Mouse (Mus musculus): Measurements from ENCODE around the gene Dyrk1a. TPM values are rescaled to one million over a fixed set of nuclear protein-coding genes. Genes with fewer than 3 reads are reported as not detected.

The Dyrk1a gene
- polyA plus RNA-seq, 1 experiment from 2014 or later, result 7.8 TPM

- WGBS, result 65% methylated on average over 6 of the region's 6 CpGs
- no peaks in the 10 kb centered on the region for H3K36me3 ChIP-seq (ENCODE audit: control insufficient read depth, insufficient read depth)
- H3K9ac ChIP-seq (ENCODE audit: low read length), result no peak overlapping the region
- ATAC-seq (replicated peaks; ENCODE audit: extremely low read depth, insufficient read depth, low FRiP score), result no peak
- no peaks in the 10 kb centered on the region for H3K9me3 ChIP-seq (replicated peaks; ENCODE audit: control insufficient read depth, low read length)
- no peak overlapping the region for H3K4me3 ChIP-seq (ENCODE audit: low read length)
- H3K27me3 ChIP-seq (ENCODE audit: control insufficient read depth, insufficient read depth, low read length), result no peaks in the 10 kb centered on the region
- no peak overlapping the region for H3K4me2 ChIP-seq (ENCODE audit: low read depth, low read length)
- H3K4me1 ChIP-seq (ENCODE audit: control insufficient read depth, insufficient read depth, low read length), result peaks cover 36% of the 10 kb centered on the region
- no peak overlapping the region for H3K27ac ChIP-seq (ENCODE audit: low read length)
Observed at GRCm38 (mm10) chr16:94655083-94655482, 85.3 kb downstream of the Dyrk1a start.

- H3K4me2 ChIP-seq (ENCODE audit: low read depth, low read length), result no peak overlapping the region
- peaks cover 31% of the 10 kb centered on the region for H3K4me1 ChIP-seq (ENCODE audit: control insufficient read depth, insufficient read depth, low read length)
- H3K9me3 ChIP-seq (replicated peaks; ENCODE audit: control insufficient read depth, low read length), result no peaks in the 10 kb centered on the region
- 52% methylated on average over 7 of the region's 7 CpGs for WGBS
- H3K27ac ChIP-seq (ENCODE audit: low read length), result peak overlapping the region; percentile 43
- H3K4me3 ChIP-seq (ENCODE audit: low read length), result no peak overlapping the region
- H3K27me3 ChIP-seq (ENCODE audit: control insufficient read depth, insufficient read depth, low read length), result no peaks in the 10 kb centered on the region
- no peak for ATAC-seq (replicated peaks; ENCODE audit: extremely low read depth, insufficient read depth, low FRiP score)
- peaks cover 5% of the 10 kb centered on the region; the same call in 1 of the 2 replicates for H3K36me3 ChIP-seq (ENCODE audit: control insufficient read depth, insufficient read depth)
- H3K9ac ChIP-seq (ENCODE audit: low read length), result 0 out of 2 replicates have a peak overlapping the region, but pooled peaks have one; percentile 34
Observed at GRCm38 (mm10) chr16:94656891-94657290, 87.1 kb downstream of the Dyrk1a start.

- H3K9ac ChIP-seq (ENCODE audit: low read length), result no peak overlapping the region
- peaks cover 5% of the 10 kb centered on the region; the same call in 1 of the 2 replicates for H3K36me3 ChIP-seq (ENCODE audit: control insufficient read depth, insufficient read depth)
- H3K4me1 ChIP-seq (ENCODE audit: control insufficient read depth, insufficient read depth, low read length), result peaks cover 20% of the 10 kb centered on the region
- H3K27me3 ChIP-seq (ENCODE audit: control insufficient read depth, insufficient read depth, low read length), result no peaks in the 10 kb centered on the region
- WGBS, result 79% methylated on average over 7 of the region's 7 CpGs
- H3K4me3 ChIP-seq (ENCODE audit: low read length), result no peak overlapping the region
- H3K4me2 ChIP-seq (ENCODE audit: low read depth, low read length), result no peak overlapping the region
- no peak overlapping the region for H3K27ac ChIP-seq (ENCODE audit: low read length)
- ATAC-seq (replicated peaks; ENCODE audit: extremely low read depth, insufficient read depth, low FRiP score), result no peak
- no peaks in the 10 kb centered on the region for H3K9me3 ChIP-seq (replicated peaks; ENCODE audit: control insufficient read depth, low read length)
Observed at GRCm38 (mm10) chr16:94659394-94659793, 89.6 kb downstream of the Dyrk1a start.

- ATAC-seq (replicated peaks; ENCODE audit: extremely low read depth, insufficient read depth, low FRiP score), result no peak
- no peaks in the 10 kb centered on the region for H3K27me3 ChIP-seq (ENCODE audit: control insufficient read depth, insufficient read depth, low read length)
- WGBS, result 89% methylated on average over 8 of the region's 8 CpGs
- no peak overlapping the region for H3K4me3 ChIP-seq (ENCODE audit: low read length)
- no peaks in the 10 kb centered on the region for H3K9me3 ChIP-seq (replicated peaks; ENCODE audit: control insufficient read depth, low read length)
- peaks cover 5% of the 10 kb centered on the region; the same call in 1 of the 2 replicates for H3K36me3 ChIP-seq (ENCODE audit: control insufficient read depth, insufficient read depth)
- H3K4me1 ChIP-seq (ENCODE audit: control insufficient read depth, insufficient read depth, low read length), result peaks cover 22% of the 10 kb centered on the region
- H3K4me2 ChIP-seq (ENCODE audit: low read depth, low read length), result no peak overlapping the region
- H3K27ac ChIP-seq (ENCODE audit: low read length), result no peak overlapping the region
- H3K9ac ChIP-seq (ENCODE audit: low read length), result no peak overlapping the region
Observed at GRCm38 (mm10) chr16:94660221-94660620, 90.4 kb downstream of the Dyrk1a start.

GRCm38 (mm10) chr16:94667557-94667956 is 97.7 kb downstream of the Dyrk1a start:
- Histone ChIP-seq H3K27me3 (ENCODE audit: control insufficient read depth, insufficient read depth, low read length) (no peaks in the 10 kb centered on the region), H3K27ac (ENCODE audit: low read length) (peak overlapping the region; percentile 25; the same call in 1 of the 2 replicates), H3K36me3 (ENCODE audit: control insufficient read depth, insufficient read depth) (peaks cover 46% of the 10 kb centered on the region), H3K4me3 (ENCODE audit: low read length) (no peak overlapping the region), H3K4me2 (ENCODE audit: low read depth, low read length) (no peak overlapping the region), H3K4me1 (ENCODE audit: control insufficient read depth, insufficient read depth, low read length) (peaks cover 21% of the 10 kb centered on the region), H3K9ac (ENCODE audit: low read length) (no peak overlapping the region), H3K9me3 (replicated peaks; ENCODE audit: control insufficient read depth, low read length) (no peaks in the 10 kb centered on the region)
- ATAC-seq (replicated peaks; ENCODE audit: extremely low read depth, insufficient read depth, low FRiP score), result no peak
- WGBS, result 71% methylated on average over 4 of the region's 4 CpGs

GRCm38 (mm10) chr16:94671313-94671712 is 101.5 kb downstream of the Dyrk1a start:
- no peak overlapping the region for H3K4me3 ChIP-seq (ENCODE audit: low read length)
- H3K4me1 ChIP-seq (ENCODE audit: control insufficient read depth, insufficient read depth, low read length), result peaks cover 23% of the 10 kb centered on the region
- no peak overlapping the region for H3K9ac ChIP-seq (ENCODE audit: low read length)
- WGBS, result 81% methylated on average over 9 of the region's 9 CpGs
- no peak for ATAC-seq (replicated peaks; ENCODE audit: extremely low read depth, insufficient read depth, low FRiP score)
- no peak overlapping the region for H3K27ac ChIP-seq (ENCODE audit: low read length)
- peaks cover 42% of the 10 kb centered on the region for H3K36me3 ChIP-seq (ENCODE audit: control insufficient read depth, insufficient read depth)
- no peaks in the 10 kb centered on the region for H3K27me3 ChIP-seq (ENCODE audit: control insufficient read depth, insufficient read depth, low read length)
- H3K9me3 ChIP-seq (replicated peaks; ENCODE audit: control insufficient read depth, low read length), result no peaks in the 10 kb centered on the region
- H3K4me2 ChIP-seq (ENCODE audit: low read depth, low read length), result no peak overlapping the region

GRCm38 (mm10) chr16:94680924-94681323 is 111.1 kb downstream of the Dyrk1a start:
- H3K27ac ChIP-seq (ENCODE audit: low read length), result no peak overlapping the region
- no peak overlapping the region for H3K9ac ChIP-seq (ENCODE audit: low read length)
- H3K27me3 ChIP-seq (ENCODE audit: control insufficient read depth, insufficient read depth, low read length), result no peaks in the 10 kb centered on the region
- peaks cover 14% of the 10 kb centered on the region for H3K4me1 ChIP-seq (ENCODE audit: control insufficient read depth, insufficient read depth, low read length)
- H3K4me3 ChIP-seq (ENCODE audit: low read length), result no peak overlapping the region
- no peaks in the 10 kb centered on the region for H3K9me3 ChIP-seq (replicated peaks; ENCODE audit: control insufficient read depth, low read length)
- H3K36me3 ChIP-seq (ENCODE audit: control insufficient read depth, insufficient read depth), result peaks cover 15% of the 10 kb centered on the region
- 59% methylated on average over 4 of the region's 4 CpGs for WGBS
- H3K4me2 ChIP-seq (ENCODE audit: low read depth, low read length), result no peak overlapping the region
- no peak for ATAC-seq (replicated peaks; ENCODE audit: extremely low read depth, insufficient read depth, low FRiP score)

GRCm38 (mm10) chr16:94681760-94682159 is 112.0 kb downstream of the Dyrk1a start:
- 89% methylated on average over 4 of the region's 4 CpGs for WGBS
- no peaks in the 10 kb centered on the region for H3K9me3 ChIP-seq (replicated peaks; ENCODE audit: control insufficient read depth, low read length)
- H3K27me3 ChIP-seq (ENCODE audit: control insufficient read depth, insufficient read depth, low read length), result no peaks in the 10 kb centered on the region
- H3K9ac ChIP-seq (ENCODE audit: low read length), result no peak overlapping the region
- no peak overlapping the region for H3K4me2 ChIP-seq (ENCODE audit: low read depth, low read length)
- peaks cover 24% of the 10 kb centered on the region for H3K36me3 ChIP-seq (ENCODE audit: control insufficient read depth, insufficient read depth)
- ATAC-seq (replicated peaks; ENCODE audit: extremely low read depth, insufficient read depth, low FRiP score), result no peak
- H3K4me1 ChIP-seq (ENCODE audit: control insufficient read depth, insufficient read depth, low read length), result peaks cover 14% of the 10 kb centered on the region
- no peak overlapping the region for H3K27ac ChIP-seq (ENCODE audit: low read length)
- H3K4me3 ChIP-seq (ENCODE audit: low read length), result no peak overlapping the region

- 78% methylated on average over 4 of the region's 4 CpGs for WGBS
- no peaks in the 10 kb centered on the region for H3K9me3 ChIP-seq (replicated peaks; ENCODE audit: control insufficient read depth, low read length)
- no peak overlapping the region for H3K4me3 ChIP-seq (ENCODE audit: low read length)
- no peak overlapping the region for H3K4me2 ChIP-seq (ENCODE audit: low read depth, low read length)
- no peak for ATAC-seq (replicated peaks; ENCODE audit: extremely low read depth, insufficient read depth, low FRiP score)
- no peak overlapping the region for H3K9ac ChIP-seq (ENCODE audit: low read length)
- H3K36me3 ChIP-seq (ENCODE audit: control insufficient read depth, insufficient read depth), result peaks cover 28% of the 10 kb centered on the region
- no peak overlapping the region for H3K27ac ChIP-seq (ENCODE audit: low read length)
- no peaks in the 10 kb centered on the region for H3K27me3 ChIP-seq (ENCODE audit: control insufficient read depth, insufficient read depth, low read length)
- peaks cover 14% of the 10 kb centered on the region for H3K4me1 ChIP-seq (ENCODE audit: control insufficient read depth, insufficient read depth, low read length)
Observed at GRCm38 (mm10) chr16:94683960-94684359, 114.2 kb downstream of the Dyrk1a start.

All from heart, embryonic 16.5 days (tissue).